Mouse (Mus musculus) myocyte (in vitro differentiated cells): ENCODE measurements around the gene Tpm1. TPM values are rescaled to one million over a fixed set of nuclear protein-coding genes. Genes with fewer than 3 reads are reported as not detected.

Source experiments
- H3K27me3 ChIP-seq: one replicate; pipeline ENCODE4 v1.6.1; 2011; ENCODE audit not compliant: control insufficient read depth, insufficient read depth, insufficient read length
- H3K36me3 ChIP-seq: one replicate; pipeline ENCODE4 v1.6.1; 2011; ENCODE audit not compliant: control insufficient read depth, insufficient read depth
- H3K4me2 ChIP-seq: one replicate; pipeline ENCODE4 v1.6.1; 2011; ENCODE audit warnings: low read depth, control low read depth
- H3K4me3 ChIP-seq: one replicate; pipeline ENCODE4 v1.5.1; 2011; ENCODE audit warnings: mild to moderate bottlenecking, control low read depth, moderate library complexity
- H3K79me2 ChIP-seq: one replicate; pipeline ENCODE4 v1.6.1; 2011; ENCODE audit not compliant: control insufficient read depth, insufficient read depth
- H3ac ChIP-seq: one replicate; pipeline ENCODE4 v1.6.1; 2011; ENCODE audit not compliant: control insufficient read depth, insufficient read length
- CEBPB ChIP-seq: IDR thresholded peaks from 2 replicates; pipeline ENCODE4 v1.6.1; 2011; ENCODE audit warnings: mild to moderate bottlenecking, moderate library complexity; ENCODE audit not compliant: poor library complexity, insufficient read depth, severe bottlenecking
- E2F4 ChIP-seq: IDR thresholded peaks from one replicate; pipeline ENCODE4 v1.6.1; 2011; ENCODE audit warnings: mild to moderate bottlenecking, control low read depth, moderate library complexity; ENCODE audit not compliant: insufficient read depth
- MAX ChIP-seq: IDR thresholded peaks from one replicate; pipeline ENCODE4 v1.6.1; 2011; ENCODE audit warnings: low read depth, mild to moderate bottlenecking, control low read depth
- MYOD1 ChIP-seq, 3 experiments: IDR thresholded peaks; one replicate each; pipeline ENCODE4 v1.6.1; 2011; ENCODE audit warnings: control low read depth in 2 of 3, low read depth in 2 of 3, mild to moderate bottlenecking in 2 of 3, moderate library complexity in 1 of 3; ENCODE audit not compliant: insufficient read length in 2 of 3, control insufficient read depth in 1 of 3
- MYOG ChIP-seq, 3 experiments: IDR thresholded peaks; one replicate each; pipeline ENCODE4 v1.6.1; 2011; ENCODE audit warnings: control low read depth in 2 of 3, low read depth in 2 of 3, mild to moderate bottlenecking in 2 of 3; ENCODE audit not compliant: insufficient read length in 2 of 3, control insufficient read depth in 1 of 3, insufficient read depth in 1 of 3
- POLR2A ChIP-seq: IDR thresholded peaks from one replicate; pipeline ENCODE4 v1.6.1; 2011; ENCODE audit warnings: low read depth, mild to moderate bottlenecking, control low read depth, moderate library complexity; ENCODE audit not compliant: insufficient read length
- POLR2AphosphoS2 ChIP-seq: IDR thresholded peaks from one replicate; pipeline ENCODE4 v1.6.1; 2011; ENCODE audit warnings: low read depth, control low read depth; ENCODE audit not compliant: insufficient read length
- REST ChIP-seq: IDR thresholded peaks from one replicate; pipeline ENCODE4 v1.6.1; 2011; ENCODE audit warnings: mild to moderate bottlenecking, control low read depth, moderate library complexity; ENCODE audit not compliant: insufficient read depth, insufficient read length
- SRF ChIP-seq: IDR thresholded peaks from one replicate; pipeline ENCODE4 v1.6.1; 2011; ENCODE audit warnings: low read depth; ENCODE audit not compliant: control insufficient read depth, insufficient read length
- TCF12 ChIP-seq: IDR thresholded peaks from one replicate; pipeline ENCODE4 v1.6.1; 2011; ENCODE audit warnings: mild to moderate bottlenecking, control low read depth; ENCODE audit not compliant: poor library complexity, insufficient read depth, severe bottlenecking
- TCF3 ChIP-seq: IDR thresholded peaks from one replicate; pipeline ENCODE4 v1.6.1; 2011; ENCODE audit warnings: low read depth, control low read depth; ENCODE audit not compliant: insufficient read length
- USF1 ChIP-seq: IDR thresholded peaks from one replicate; pipeline ENCODE4 v1.6.1; 2011; ENCODE audit warnings: low read depth, mild to moderate bottlenecking, control low read depth, moderate library complexity
- polyA plus RNA-seq: library from polyadenylated mRNA; unstranded; fragments of >200 nt; fragmentation: generic; extraction: Trizol; gene quantifications from one replicate; pipeline ENCODE4 v1.2.1, GENCODE M21; 2012; ENCODE audit warnings: missing spikeins

Gene Tpm1
- 1,921 TPM for polyA plus RNA-seq

GRCm38 (mm10) chr9:67049086-67049824, at the start of gene Tpm1:
TSS of gene Tpm1 (minus strand) at chr9:67049406.
- TF ChIP-seq POLR2AphosphoS2, result peak; percentile 97
- TF ChIP-seq MYOG (IDR thresholded peaks at IDR 0.05; ENCODE audit: control insufficient read depth in 1 of 3, insufficient read depth in 1 of 3, insufficient read length in 2 of 3, low read depth in 2 of 3), result peak in 2 of 3 experiments; percentile 65 to 76
- TF ChIP-seq TCF3, result no peak
- TF ChIP-seq MYOD1 (IDR thresholded peaks at IDR 0.05; ENCODE audit: control insufficient read depth in 1 of 3, insufficient read length in 2 of 3, low read depth in 2 of 3), result peak in 2 of 3 experiments; percentile 57 to 59
- peak; percentile 54 for TF ChIP-seq REST
- peak; percentile 98 for TF ChIP-seq SRF
- TF ChIP-seq USF1, result no peak
- TF ChIP-seq POLR2A, result peak; percentile 93
- peak; percentile 14 for TF ChIP-seq E2F4
- Histone ChIP-seq H3K79me2 (peaks cover 46% of the 10 kb centered on the region), H3K27me3 (no peaks in the 10 kb centered on the region), H3K4me3 (peak within 1 kb of the TSS; percentile 99), H3ac (peak within 1 kb of the TSS; percentile 85), H3K4me2 (peak within 1 kb of the TSS; percentile 79), H3K36me3 (peaks cover 4% of the 10 kb centered on the region)

GRCm38 (mm10) chr9:67094371-67094770, 45.2 kb upstream of the Tpm1 start:
- Histone ChIP-seq H3K27me3 (no peaks in the 10 kb centered on the region), H3ac (no peak overlapping the region), H3K4me2 (no peak overlapping the region), H3K79me2 (no peaks in the 10 kb centered on the region), H3K4me3 (no peak overlapping the region), H3K36me3 (no peaks in the 10 kb centered on the region)
- TF ChIP-seq POLR2AphosphoS2, result no peak
- TF ChIP-seq E2F4, result no peak

GRCm38 (mm10) chr9:67092210-67092609, 43.0 kb upstream of the Tpm1 start:
- Histone ChIP-seq H3K79me2 (no peaks in the 10 kb centered on the region), H3K36me3 (no peaks in the 10 kb centered on the region), H3ac (no peak overlapping the region), H3K27me3 (no peaks in the 10 kb centered on the region), H3K4me2 (no peak overlapping the region), H3K4me3 (no peak overlapping the region)
- TF ChIP-seq TCF3 (no peak), MAX (no peak), CEBPB (no peak), USF1 (no peak), SRF (no peak), MYOD1 (IDR thresholded peaks at IDR 0.05; ENCODE audit: control insufficient read depth in 1 of 3, insufficient read length in 2 of 3, low read depth in 2 of 3) (no peak), POLR2AphosphoS2 (no peak), TCF12 (no peak), REST (no peak), MYOG (IDR thresholded peaks at IDR 0.05; ENCODE audit: control insufficient read depth in 1 of 3, insufficient read depth in 1 of 3, insufficient read length in 2 of 3, low read depth in 2 of 3) (no peak), E2F4 (no peak), POLR2A (no peak)

- Histone ChIP-seq H3K36me3 (no peaks in the 10 kb centered on the region), H3K4me2 (no peak overlapping the region), H3ac (no peak overlapping the region), H3K4me3 (no peak overlapping the region), H3K27me3 (no peaks in the 10 kb centered on the region), H3K79me2 (no peaks in the 10 kb centered on the region)
- TF ChIP-seq CEBPB, result no peak
Measured at GRCm38 (mm10) chr9:67091598-67091997, 42.4 kb upstream of the Tpm1 start.

GRCm38 (mm10) chr9:67091151-67091550, 41.9 kb upstream of the Tpm1 start:
- Histone ChIP-seq H3K4me2 (no peak overlapping the region), H3K4me3 (no peak overlapping the region), H3K79me2 (no peaks in the 10 kb centered on the region), H3ac (no peak overlapping the region), H3K36me3 (no peaks in the 10 kb centered on the region), H3K27me3 (no peaks in the 10 kb centered on the region)
- TF ChIP-seq MYOD1 (IDR thresholded peaks at IDR 0.05; ENCODE audit: control insufficient read depth in 1 of 3, insufficient read length in 2 of 3, low read depth in 2 of 3) (no peak), REST (no peak), SRF (no peak), TCF3 (no peak), USF1 (no peak), CEBPB (no peak)
